Mouse (Mus musculus) embryonic stem cell, embryonic (primary cell): ENCODE measurements around the gene Rtl9.

Experiments used
- CTCF ChIA-PET, 4 experiments: fragments of 300-600 bp in 2 of 4; fragments of 350-600 bp in 2 of 4; sonication (Branson Sonifier 250); formaldehyde crosslinking; loops; one replicate each; lab custom pipeline; 2022; ENCODE audit warnings: inconsistent platforms in 2 of 4; lab: Charles Lee
- POLR2A ChIA-PET, 4 experiments: fragments of 300-600 bp in 2 of 4; fragments of 350-600 bp in 2 of 4; sonication (Branson Sonifier 250); formaldehyde crosslinking; loops; one replicate each; lab custom pipeline; 2022; ENCODE audit warnings: antibody characterized with exemption in 4 of 4, inconsistent platforms in 1 of 4; lab: Charles Lee

The Rtl9 gene

DNA sequence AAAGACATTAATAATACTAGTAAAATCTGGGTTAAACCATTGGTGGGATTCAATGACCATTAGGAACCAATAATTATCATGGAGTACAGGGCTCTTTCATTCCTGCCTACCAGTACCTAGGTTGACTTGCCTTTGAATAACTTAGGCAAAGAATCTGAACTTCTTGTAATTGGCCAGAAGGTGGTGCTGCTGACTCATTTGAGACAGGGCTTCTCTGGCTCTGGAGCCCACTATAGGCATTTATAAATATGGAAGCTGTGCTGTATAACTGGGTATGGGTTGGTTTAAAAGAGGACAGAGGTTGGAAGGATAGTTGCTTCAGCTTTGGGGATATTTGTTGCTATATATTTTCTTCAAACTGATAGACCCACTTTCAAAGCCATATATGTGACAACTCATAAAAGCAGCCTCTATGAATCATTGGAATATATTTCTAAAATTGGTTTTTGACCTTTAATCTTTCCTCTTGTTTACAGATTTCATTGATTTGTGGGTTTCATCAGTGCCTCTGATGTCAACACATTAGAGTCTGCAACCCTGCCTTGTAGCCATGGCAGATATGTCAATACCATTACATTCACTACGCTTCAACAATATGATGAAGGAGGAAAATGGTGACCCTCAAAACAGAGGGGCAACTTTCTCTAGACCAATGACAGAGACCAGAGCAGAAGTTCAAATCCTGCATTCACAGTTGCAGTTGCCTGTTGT lies at the start of gene Rtl9:
Rtl9 (plus strand) TSS at position 551 of the 711 bp plus-strand sequence.
- ChIA-PET CTCF (interaction anchor here in 2 of 4 experiments (0.8 to 1.1 kb wide), 3 partner anchors 345 to 569 kb away, joined by 3 to 4 read pairs (median 4); no protein-coding TSS in a partner anchor), POLR2A (no interaction called here)

DNA sequence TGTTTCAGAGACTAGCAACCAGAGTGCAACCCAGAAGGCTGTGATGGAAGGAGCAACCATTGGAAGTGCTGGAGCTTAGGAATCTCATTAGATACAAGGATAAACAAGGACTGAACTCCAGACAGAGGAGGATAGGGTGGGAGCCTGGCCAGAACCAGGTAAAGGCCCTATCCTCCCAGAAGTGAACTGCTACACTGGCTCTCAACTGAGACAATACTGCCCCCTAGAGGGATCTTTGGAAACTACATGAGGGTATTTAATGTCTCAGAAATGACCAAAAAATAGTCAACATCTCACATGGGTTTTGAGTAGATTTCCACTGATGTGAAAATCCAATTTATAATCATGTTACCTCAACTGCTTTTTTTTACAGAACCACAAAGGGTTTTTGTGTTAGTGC lies 47.9 kb upstream of the Rtl9 start:
- ChIA-PET CTCF (interaction anchor here (0.6 to 1.8 kb wide), 8 partner anchors 33 to 238 kb away, joined by 3 to 6 read pairs (median 3); no protein-coding TSS in a partner anchor), POLR2A (interaction anchor here in 1 of 4 experiments (1.0 kb wide), 1 partner anchor 239 kb away, joined by 4 read pairs; no protein-coding TSS in a partner anchor)

DNA sequence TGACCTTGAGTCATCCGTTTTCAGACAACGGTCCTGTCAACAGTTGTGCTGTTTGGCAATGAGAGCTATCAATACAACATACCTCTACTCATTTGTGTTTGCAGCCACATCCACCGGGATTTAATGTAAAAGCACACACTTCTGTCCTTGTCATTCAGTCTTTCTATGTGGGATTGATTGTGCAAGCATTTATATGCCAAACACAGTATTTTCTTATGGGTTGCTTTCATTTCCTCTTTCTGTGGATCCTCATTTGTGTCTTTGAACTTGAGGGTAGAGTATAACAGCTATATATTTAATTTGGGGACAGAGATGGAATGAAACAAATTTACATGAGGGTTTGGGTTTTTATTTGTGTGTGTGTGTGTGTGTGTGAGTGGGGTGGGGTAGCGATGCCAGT lies 47.5 kb upstream of the Rtl9 start:
- ChIA-PET CTCF (interaction anchor here (0.6 to 1.8 kb wide), 6 partner anchors 212 to 239 kb away, joined by 3 to 6 read pairs (median 3); no protein-coding TSS in a partner anchor), POLR2A (interaction anchor here in 1 of 4 experiments (1.0 kb wide), 1 partner anchor 239 kb away, joined by 4 read pairs; no protein-coding TSS in a partner anchor)

DNA sequence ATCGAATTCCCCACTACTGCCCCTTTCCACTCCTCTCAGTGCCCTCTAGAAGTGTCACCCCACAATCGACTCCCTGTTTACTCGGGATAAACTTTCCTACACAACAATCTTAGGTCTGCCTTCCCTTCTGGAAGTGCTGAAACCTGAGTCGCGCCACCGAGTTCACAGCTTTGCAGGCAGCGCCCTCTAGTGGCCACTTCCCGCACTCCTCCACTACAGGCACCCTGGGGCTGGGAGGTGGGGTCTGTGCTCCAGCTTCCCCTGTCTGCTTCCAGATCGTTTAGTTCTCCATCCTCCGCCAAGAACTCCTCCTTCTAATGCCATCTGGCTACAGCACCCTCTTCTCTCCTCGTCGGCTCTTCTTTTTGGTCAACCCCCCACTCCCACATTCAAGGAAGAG lies 40.6 kb upstream of the Rtl9 start:
- ChIA-PET POLR2A (interaction anchor here in 1 of 4 experiments (1.0 kb wide), 1 partner anchor 21 kb away, joined by 3 read pairs; no protein-coding TSS in a partner anchor), CTCF (interaction anchor here (0.5 to 1.9 kb wide), 15 partner anchors 21 to 386 kb away, joined by 3 to 14 read pairs (median 4); no protein-coding TSS in a partner anchor)

DNA sequence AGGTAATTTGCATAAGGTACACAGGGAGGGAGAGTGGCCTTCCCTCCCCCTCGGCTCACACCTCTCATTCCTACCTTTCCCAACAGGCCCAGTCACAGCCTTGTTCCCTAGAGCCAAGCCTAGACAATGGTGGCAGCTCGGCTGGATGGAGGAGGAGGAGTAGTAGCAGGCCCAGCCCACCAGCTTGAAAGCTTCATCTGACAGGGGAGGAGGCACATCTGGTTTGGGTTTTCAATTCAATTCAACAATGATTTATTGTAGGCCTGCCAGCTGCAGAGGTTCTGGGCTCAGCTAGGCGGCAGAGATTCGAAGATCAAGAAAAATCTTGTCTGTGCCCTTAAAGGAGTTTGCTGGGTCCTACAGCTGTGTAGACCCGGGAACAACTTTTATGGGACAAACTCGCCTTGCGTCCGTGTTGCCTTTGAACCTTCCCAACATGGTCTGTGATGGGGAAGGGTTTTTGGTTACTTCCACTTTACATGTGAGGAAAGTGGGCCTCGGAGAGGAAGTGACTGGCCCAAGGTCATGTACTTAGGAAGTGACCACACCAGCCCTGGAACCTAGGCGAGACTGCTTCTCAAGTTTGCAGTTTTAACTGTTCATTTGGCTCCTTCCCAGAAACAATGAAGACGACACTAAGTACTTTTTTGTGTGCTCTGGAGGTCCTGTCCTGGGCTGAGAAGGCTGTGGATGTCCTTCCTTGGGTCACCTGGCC lies 36.6 kb upstream of the Rtl9 start:
- POLR2A ChIA-PET, result interaction anchor here in 1 of 4 experiments (1.8 kb wide), 1 partner anchor 18 kb away, joined by 4 read pairs; no protein-coding TSS in a partner anchor
- CTCF ChIA-PET, result interaction anchor here in 2 of 4 experiments (0.5 to 1.6 kb wide), 3 partner anchors 246 to 1549 kb away, joined by 4 to 6 read pairs (median 5); no protein-coding TSS in a partner anchor

DNA sequence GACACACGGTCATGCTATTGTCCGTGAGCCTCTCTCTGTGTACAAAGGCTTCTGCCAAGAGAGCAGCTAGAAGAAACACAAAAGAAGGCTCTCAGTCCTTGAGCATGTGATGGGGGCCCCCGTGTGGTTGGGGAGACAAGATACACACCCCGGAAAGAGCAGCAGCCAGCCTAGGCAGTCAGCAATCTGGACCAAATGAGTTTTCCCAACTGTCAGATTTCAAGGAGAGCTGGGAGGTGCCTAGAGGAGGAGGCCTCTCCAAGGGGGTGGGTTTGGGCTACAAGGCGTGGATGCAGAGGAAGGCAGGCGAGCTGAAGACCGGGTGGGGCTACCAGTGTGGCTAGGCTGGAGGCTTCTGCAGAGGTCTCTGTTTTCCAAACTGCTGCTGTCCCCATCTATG lies 35.6 kb upstream of the Rtl9 start:
- CTCF ChIA-PET, result interaction anchor here in 2 of 4 experiments (0.5 to 1.6 kb wide), 2 partner anchors 381 to 1548 kb away, joined by 5 to 6 read pairs; no protein-coding TSS in a partner anchor
- POLR2A ChIA-PET, result interaction anchor here in 2 of 4 experiments (0.6 to 1.8 kb wide), 2 partner anchors 8 to 17 kb away, joined by 3 to 4 read pairs; no protein-coding TSS in a partner anchor

DNA sequence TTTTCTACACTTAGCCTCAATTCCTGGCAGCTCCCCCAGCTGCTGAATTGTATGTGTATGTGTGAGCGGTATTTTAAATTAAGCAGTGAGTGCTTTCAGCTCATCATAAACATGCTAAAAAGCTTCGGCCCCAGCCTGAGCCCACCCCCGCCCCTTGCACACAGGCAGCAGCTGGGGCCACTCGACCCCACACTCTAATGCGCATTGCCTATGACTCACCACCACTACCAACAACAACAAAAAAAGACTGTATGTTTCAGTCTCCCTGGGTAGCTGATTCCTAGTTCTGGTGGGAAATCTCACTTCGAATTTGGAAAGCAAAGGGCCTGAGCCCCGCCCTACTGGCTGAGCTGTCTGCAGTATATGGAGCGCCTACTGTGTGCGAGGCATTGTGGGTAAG lies 35.1 kb upstream of the Rtl9 start:
- ChIA-PET POLR2A (interaction anchor here in 2 of 4 experiments (0.6 to 1.8 kb wide), 2 partner anchors 9 to 16 kb away, joined by 3 to 4 read pairs; no protein-coding TSS in a partner anchor), CTCF (interaction anchor here in 1 of 4 experiments (1.6 kb wide), 1 partner anchor 380 kb away, joined by 5 read pairs; no protein-coding TSS in a partner anchor)

DNA sequence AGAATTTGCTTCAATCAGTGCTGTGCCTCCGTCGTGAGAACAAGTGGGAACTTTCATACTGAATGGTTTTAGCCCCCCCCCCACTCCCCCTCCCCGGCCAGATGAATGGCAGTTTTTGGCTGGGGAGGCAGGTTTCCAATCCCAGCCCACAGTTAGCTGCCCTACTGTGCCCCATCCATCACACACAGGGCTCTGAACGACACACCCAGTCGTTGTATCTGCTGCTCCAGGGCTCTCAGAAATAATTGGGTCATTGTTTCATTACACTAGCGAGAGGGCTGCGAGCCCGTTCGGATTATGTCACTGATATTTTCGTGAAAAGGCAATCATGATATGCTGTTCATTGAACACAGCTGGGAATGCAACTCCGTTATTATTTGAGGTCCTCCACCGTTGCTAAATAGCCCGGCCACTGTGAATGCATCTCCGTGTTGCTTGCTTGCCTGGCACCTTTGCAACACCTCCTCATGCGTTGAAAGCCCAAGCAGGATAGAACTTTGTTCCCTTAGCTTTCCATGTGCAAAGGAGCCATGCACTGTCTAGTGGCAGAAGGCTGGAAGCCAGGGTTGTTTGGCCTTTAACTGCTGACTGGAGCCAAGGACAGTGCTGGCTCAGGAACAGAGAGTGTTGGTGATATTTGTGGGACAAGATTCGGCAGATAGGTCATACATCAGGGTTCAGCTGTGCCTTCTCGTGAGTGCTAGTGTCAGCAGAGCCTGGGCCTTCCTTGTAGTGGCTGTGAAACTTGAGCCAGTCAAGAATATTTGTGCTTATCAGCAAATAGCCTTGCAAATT lies 32.9 kb upstream of the Rtl9 start:
- POLR2A ChIA-PET, result no interaction called here

DNA sequence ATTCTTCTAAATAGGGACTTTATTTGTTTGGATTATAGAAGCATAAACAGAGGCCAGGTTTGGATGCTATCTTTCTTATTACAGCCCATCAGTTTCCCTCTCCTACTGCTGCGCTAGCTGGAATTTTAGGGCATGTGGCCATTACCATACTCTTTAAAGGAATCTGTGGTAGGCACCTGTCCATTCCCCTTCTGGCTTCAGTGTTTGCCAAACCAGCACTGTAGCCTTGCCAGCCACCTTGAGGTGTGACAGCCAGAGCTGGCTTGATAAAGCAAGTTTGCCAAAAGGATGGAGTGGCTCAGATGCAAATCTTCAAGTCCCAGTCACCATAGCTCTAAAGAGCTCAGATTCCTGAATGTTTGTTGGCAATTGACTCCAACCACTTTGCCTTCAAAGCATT lies 32.3 kb upstream of the Rtl9 start:
- POLR2A ChIA-PET, result no interaction called here
- CTCF ChIA-PET, result no interaction called here

More for the DNA sequence above, 32.9 kb upstream of the Rtl9 start:
- CTCF ChIA-PET, result no interaction called here

DNA sequence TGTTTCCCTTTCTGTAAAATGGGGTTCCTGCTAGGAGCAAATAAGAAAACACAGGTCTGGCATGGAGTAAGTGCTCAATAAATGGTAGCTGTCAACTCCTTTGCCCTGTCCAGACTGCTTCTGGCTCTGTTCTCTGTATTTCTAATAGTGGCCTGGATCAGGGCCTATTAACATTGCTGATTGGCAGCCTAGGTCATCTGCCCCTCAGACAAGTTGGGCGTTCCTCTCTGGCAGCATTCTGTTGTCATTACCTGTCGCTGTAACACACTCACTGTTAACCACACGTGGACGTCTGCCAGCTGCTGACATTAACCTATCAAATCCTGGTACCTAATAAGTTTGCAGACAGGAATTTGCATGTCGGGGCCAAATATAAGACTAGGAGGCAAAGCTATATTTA lies 31.8 kb upstream of the Rtl9 start:
- CTCF ChIA-PET, result no interaction called here
- POLR2A ChIA-PET, result no interaction called here

DNA sequence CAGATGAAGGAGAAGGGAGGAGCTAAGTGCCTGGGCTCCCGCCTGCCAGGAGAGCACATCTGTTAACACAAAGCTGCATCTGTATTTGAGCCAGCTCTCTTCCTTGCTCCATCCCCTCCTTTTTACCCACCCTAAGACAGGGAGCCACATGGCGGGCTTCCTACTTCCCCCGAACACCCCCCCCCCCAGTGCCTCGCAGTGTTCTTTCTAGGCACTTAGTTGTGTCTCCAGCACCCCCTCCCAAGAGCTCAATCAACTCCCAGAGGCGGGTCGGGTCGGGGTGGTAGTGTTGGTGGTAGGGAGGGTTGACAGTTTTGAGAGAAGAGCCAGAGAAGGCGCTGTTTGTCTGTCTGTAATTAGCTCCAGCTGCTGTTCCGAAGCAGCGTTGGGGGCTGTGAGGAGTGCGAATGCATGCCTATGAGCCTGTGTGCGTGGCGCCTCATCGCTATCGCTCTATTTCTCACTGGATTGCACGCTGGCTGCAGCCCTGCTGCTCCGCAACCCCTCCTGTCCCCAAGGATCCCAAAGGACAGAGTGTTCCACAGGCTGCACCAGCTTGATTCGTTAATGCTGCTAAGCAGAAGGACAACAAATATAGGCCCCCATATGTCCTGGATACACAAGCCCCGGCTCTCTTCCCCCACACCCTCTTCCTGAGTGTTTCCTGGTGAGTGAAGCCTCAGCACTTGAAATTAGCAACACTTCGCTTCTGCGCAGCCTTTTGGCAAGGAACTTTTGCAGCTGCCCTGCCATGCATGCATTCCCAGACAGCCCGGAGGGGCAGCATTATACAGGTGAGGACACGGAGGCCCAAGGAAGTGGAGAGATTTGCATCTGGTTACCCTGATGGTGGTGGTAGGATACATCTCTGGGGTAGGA lies 18.7 kb upstream of the Rtl9 start:
- POLR2A ChIA-PET, result interaction anchor here in 1 of 4 experiments (0.6 to 1.0 kb wide), 5 partner anchors 17 to 862 kb away, joined by 3 to 4 read pairs (median 3); no protein-coding TSS in a partner anchor

DNA sequence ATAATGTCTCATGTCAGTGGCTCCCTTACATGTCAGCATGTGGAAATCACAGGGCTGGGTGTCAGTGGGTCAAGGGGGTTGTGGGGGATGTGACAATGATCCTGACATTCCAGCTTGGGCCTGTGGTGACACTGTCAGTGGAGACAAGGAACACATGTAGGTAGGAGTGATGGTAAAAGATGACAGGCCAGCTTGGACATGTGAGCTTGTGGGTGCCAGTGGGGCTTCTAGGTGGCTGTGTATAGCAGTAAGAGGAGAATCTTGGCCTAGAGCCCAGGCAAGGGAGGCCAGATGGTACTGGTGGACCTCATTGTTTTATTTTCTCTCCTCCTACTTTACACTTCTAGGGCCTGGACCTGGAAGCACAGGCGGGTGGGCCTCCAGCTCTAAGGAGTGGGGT lies 16.7 kb upstream of the Rtl9 start:
- ChIA-PET POLR2A (no interaction called here), CTCF (interaction anchor here in 1 of 4 experiments (1.0 kb wide), 1 partner anchor 24 kb away, joined by 4 read pairs; no protein-coding TSS in a partner anchor)

More for the DNA sequence above, 18.7 kb upstream of the Rtl9 start:
- CTCF ChIA-PET, result interaction anchor here in 3 of 4 experiments (0.7 to 1.5 kb wide), 5 partner anchors 22 to 611 kb away, joined by 3 to 6 read pairs (median 4); no protein-coding TSS in a partner anchor

DNA sequence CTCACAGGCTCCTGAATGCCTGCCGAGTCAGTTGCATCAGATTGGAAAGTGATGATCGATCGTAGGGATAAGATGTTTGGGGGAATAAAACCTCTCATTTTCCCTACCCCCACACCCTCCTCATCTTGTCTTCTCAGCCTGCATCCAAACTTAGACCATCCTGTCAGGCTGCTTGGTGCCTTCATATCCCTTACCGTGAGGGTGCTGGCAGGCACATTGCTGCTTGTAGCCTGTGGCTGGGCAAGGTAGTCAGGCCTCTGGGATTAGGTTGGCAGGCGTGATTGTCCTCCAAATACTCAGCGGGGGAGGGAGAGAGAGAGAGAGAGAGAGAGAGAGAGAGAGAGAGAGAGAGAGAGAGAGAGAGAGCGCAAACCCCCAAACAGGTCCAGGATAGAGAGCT lies 11.2 kb upstream of the Rtl9 start:
- ChIA-PET POLR2A (no interaction called here), CTCF (interaction anchor here in 1 of 4 experiments (0.6 kb wide), 1 partner anchor 1260 kb away, joined by 3 read pairs; no protein-coding TSS in a partner anchor)

DNA sequence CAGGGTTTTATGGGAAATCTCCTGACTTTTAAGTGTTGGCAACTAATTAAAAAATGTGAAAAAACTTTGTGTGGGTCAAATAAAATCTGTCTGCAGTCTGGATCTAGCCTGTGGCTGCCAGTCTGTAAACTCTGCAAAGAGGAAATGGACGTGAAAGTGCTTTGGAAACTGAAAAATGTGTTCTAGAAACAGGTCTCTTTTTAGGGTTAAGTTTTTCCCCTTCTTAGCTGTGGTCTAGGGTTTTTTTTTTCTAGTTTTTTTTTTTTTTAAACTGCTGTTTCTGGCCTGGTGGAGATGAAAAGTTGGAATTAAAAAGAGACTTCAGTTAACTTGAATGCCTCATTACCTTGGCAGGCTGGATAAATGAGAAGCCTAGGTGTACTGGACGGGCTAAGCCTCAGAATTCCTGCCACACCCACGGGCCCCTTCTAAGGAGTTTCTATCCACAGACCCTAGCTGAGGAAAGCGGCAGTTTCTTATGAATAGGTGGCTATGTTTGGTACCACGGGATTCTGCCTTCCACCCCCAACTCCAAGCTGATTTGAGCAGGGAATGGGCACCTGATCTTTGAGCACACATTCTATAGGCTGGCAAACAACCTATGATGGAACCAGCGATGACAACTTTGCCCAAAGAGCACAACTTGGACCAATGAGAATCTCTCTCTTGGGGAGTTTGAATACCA lies 8.3 kb upstream of the Rtl9 start:
- CTCF ChIA-PET, result interaction anchor here in 1 of 4 experiments (0.7 kb wide), 1 partner anchor 218 kb away, joined by 5 read pairs; no protein-coding TSS in a partner anchor
- POLR2A ChIA-PET, result interaction anchor here in 1 of 4 experiments (0.6 kb wide), 1 partner anchor 217 kb away, joined by 5 read pairs; no protein-coding TSS in a partner anchor

DNA sequence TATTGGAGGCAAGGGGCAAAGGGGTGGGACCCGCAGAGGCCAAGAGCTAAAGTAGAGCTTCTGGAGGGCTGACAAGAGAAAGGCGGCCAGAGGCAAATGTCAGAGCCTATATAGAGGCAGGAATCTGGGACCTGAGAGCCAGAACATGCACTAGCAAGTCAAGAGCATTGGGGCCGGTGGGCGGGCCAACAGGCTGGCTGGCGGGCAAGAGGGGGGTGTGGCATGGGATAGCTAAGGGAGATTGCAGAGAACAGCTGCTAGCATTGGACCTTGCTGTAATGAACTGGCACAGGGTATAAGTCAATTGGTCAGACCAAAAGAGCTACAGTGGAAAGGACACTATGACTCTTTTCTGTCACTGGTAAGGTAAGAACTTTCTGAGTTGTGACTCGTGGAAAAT lies 1.8 kb upstream of the Rtl9 start:
- ChIA-PET POLR2A (no interaction called here), CTCF (no interaction called here)

DNA sequence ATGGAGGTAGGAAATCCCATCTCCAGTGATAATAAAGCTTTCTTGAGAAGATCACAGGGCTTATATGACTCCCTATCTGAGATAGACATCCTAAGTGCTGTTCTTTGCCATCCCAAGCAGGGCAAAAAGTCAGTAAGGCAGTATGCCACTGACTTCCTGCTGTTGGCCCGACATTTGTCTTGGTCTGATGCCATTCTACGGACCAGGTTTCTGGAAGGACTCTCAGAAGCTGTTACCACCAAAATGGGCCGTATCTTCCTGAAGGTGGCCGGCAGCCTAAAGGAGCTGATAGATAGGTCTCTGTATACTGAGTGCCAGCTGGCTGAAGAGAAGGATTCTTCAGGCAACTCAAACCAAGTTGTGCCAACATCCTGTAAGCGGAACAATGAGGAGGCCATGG lies 3.8 kb downstream of the Rtl9 start:
- CTCF ChIA-PET, result no interaction called here
- POLR2A ChIA-PET, result no interaction called here
